Mouse (Mus musculus): ENCODE data around the gene Prkce.

Prkce gene

GRCm38 (mm10) chr17:86494895-86495294 lies 327.3 kb downstream of the Prkce start:
- peak; percentile 95 for DNase-seq

GRCm38 (mm10) chr17:86496123-86496771 lies 328.7 kb downstream of the Prkce start:
- DNase-seq, result no peak

- DNase-seq, result no peak
Measured at GRCm38 (mm10) chr17:86497302-86497701, 329.7 kb downstream of the Prkce start.

- peak; percentile 98 for DNase-seq
Measured at GRCm38 (mm10) chr17:86499359-86500045, 331.9 kb downstream of the Prkce start.

GRCm38 (mm10) chr17:86501393-86501792 lies 333.8 kb downstream of the Prkce start:
- DNase-seq, result peak; percentile 93

- DNase-seq, result no peak
Measured at GRCm38 (mm10) chr17:86503208-86503897, 335.8 kb downstream of the Prkce start.

- peak; percentile 98 for DNase-seq
Measured at GRCm38 (mm10) chr17:86505183-86505631, 337.6 kb downstream of the Prkce start, which contains the start of gene Gm10309. Gene Gm10309 (minus strand): TSS chr17:86505232.

- DNase-seq, result no peak
Measured at GRCm38 (mm10) chr17:86506881-86507280, 339.3 kb downstream of the Prkce start.

- peak; percentile 98 for DNase-seq
Measured at GRCm38 (mm10) chr17:86507342-86508211, 340.0 kb downstream of the Prkce start.

- DNase-seq, result no peak
Measured at GRCm38 (mm10) chr17:86508212-86508490, 340.6 kb downstream of the Prkce start.

GRCm38 (mm10) chr17:86509871-86510270 lies 342.3 kb downstream of the Prkce start:
- no peak for DNase-seq

GRCm38 (mm10) chr17:86514974-86515620 lies 347.5 kb downstream of the Prkce start:
- no peak for DNase-seq

- no peak for DNase-seq
Measured at GRCm38 (mm10) chr17:86516630-86517029, 349.0 kb downstream of the Prkce start.

GRCm38 (mm10) chr17:86518604-86519003 lies 351.0 kb downstream of the Prkce start:
- DNase-seq, result no peak

- DNase-seq, result no peak
Measured at GRCm38 (mm10) chr17:86521252-86521651, 353.7 kb downstream of the Prkce start.

GRCm38 (mm10) chr17:86522649-86523048 lies 355.1 kb downstream of the Prkce start:
- DNase-seq, result no peak

- DNase-seq, result no peak
Measured at GRCm38 (mm10) chr17:86523374-86523773, 355.8 kb downstream of the Prkce start.

- DNase-seq, result no peak
Measured at GRCm38 (mm10) chr17:86523843-86524242, 356.3 kb downstream of the Prkce start.

- DNase-seq, result no peak
Measured at GRCm38 (mm10) chr17:86525075-86525474, 357.5 kb downstream of the Prkce start.

- DNase-seq, result no peak
Measured at GRCm38 (mm10) chr17:86526016-86526415, 358.4 kb downstream of the Prkce start.

- no peak for DNase-seq
Measured at GRCm38 (mm10) chr17:86527298-86527697, 359.7 kb downstream of the Prkce start.

GRCm38 (mm10) chr17:86529003-86529402 lies 361.4 kb downstream of the Prkce start:
- no peak for DNase-seq

Data from heart, adult 11 months (tissue).